Mouse (Mus musculus) naive thymus-derived CD4-positive, alpha-beta T cell, adult 5 months (primary cell): ENCODE results near the gene Mrpl40. TPM values are rescaled to one million over a fixed set of nuclear protein-coding genes. Genes with fewer than 3 reads are reported as not detected.

Source experiments
- polyA plus RNA-seq: library from polyadenylated mRNA; unstranded; fragments of 100-300 nt; shearing (Covaris generic); gene quantifications from one replicate; pipeline ENCODE4 v1.2.1, GENCODE M21; 2017

Mrpl40 gene
- 41.2 TPM for polyA plus RNA-seq

GRCm38 (mm10) chr16:18876442-18877308 is at the start of gene Mrpl40, which contains the start of gene Hira:
TSS of gene Mrpl40 (minus strand) at chr16:18876862.
TSS of gene Hira (plus strand) at chr16:18877037.

GRCm38 (mm10) chr16:18836468-18837208 is 40.0 kb downstream of the Mrpl40 start, which contains the start of the genes 2510002D24Rik and Gm28539:
TSS of gene 2510002D24Rik (plus strand) at chr16:18836578.
TSS of gene Gm28539 (plus strand) at chr16:18836584.

Other genes starting within 250 kb of the Mrpl40 start
- not detected for gene Sept5, start 246.9 kb downstream of the Mrpl40 start, polyA plus RNA-seq
- not detected for gene Cldn5, start 100.0 kb downstream of the Mrpl40 start, polyA plus RNA-seq
- gene Ufd1, start 65.1 kb downstream of the Mrpl40 start, polyA plus RNA-seq, result 143 TPM
- gene Cdc45, start 64.9 kb downstream of the Mrpl40 start, polyA plus RNA-seq, result 3.4 TPM
- 100.0 TPM for gene 2510002D24Rik, start 40.3 kb downstream of the Mrpl40 start, polyA plus RNA-seq
- not detected for gene Gm28539, start 40.3 kb downstream of the Mrpl40 start, polyA plus RNA-seq
- gene Hira, start 175 bp upstream of the Mrpl40 start, polyA plus RNA-seq, result 19.7 TPM